Mouse (Mus musculus) liver, postnatal 0 days (tissue): ENCODE data around the gene Ism1.

Experiments used
- CTCF ChIP-seq: sonication (generic); IDR thresholded peaks from 2 replicates; pipeline ENCODE4 v1.5.1; 2016; ENCODE audit warnings: antibody characterized with exemption, low read depth
- EP300 ChIP-seq: IDR thresholded peaks from 2 replicates; pipeline ENCODE4 v1.6.1; 2016; ENCODE audit warnings: antibody characterized with exemption, low read depth, mild to moderate bottlenecking

GRCm38 (mm10) chr2:139784465-139784864 is 106.5 kb downstream of the Ism1 start:
- TF ChIP-seq EP300 (no peak), CTCF (no peak)
